20 mouse cellular contexts compared by ENCODE assay signal in the genomic region with DNA sequence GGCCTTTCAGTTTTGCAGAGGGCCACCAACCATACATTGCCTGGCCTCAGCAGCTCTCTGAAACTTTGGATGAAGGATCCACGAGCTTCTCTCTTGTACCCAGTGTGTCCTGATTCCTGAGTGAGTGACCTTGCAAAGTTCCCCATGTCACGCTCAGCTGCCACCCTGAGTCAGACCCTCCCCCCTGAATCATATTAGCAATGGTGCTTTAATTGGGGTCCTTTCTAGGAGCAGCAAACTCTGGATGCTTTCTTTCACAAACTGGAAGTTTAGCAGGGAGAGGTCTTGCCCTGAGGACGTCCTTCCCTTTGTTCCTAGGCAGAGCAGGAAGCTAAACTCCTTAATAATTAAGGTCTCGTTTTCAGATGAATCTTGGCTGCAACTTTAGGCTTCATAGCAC. TPM values are rescaled to one million over a fixed set of nuclear protein-coding genes. Genes with fewer than 3 reads are reported as not detected.
DNase-seq lines count a peak whose midpoint lies in the region.
"Had no signal": no experiment of that assay in that cellular context is flagged by ENCODE, and none has a peak within 500 bp of the region (broad histone marks: within the 10 kb centered on the region; RNA-seq: fewer than 3 reads in every experiment).

No protein-coding gene starts in this region.

- 34% methylated on average over 4 of the region's 4 CpGs for WGBS in forebrain, embryonic 10.5 days

- H3K4me3 ChIP-seq in forebrain, embryonic 10.5 days = no peak overlapping the region
- H3K4me3 ChIP-seq: embryonic facial prominence, embryonic 10.5 days; embryonic facial prominence, embryonic 12.5 days; forebrain, embryonic 12.5 days had no signal

- H3K27me3 ChIP-seq in forebrain, embryonic 10.5 days (ENCODE audit: poor library complexity, severe bottlenecking) = 0 out of 2 replicates have a peak, but pooled peaks cover 5% of the 10 kb centered on the region
- H3K27me3 ChIP-seq: CH12.LX; embryonic facial prominence, embryonic 12.5 days had no signal

- peaks cover 20% of the 10 kb centered on the region for H3K4me1 ChIP-seq in forebrain, embryonic 10.5 days
- H3K4me1 ChIP-seq: embryonic facial prominence, embryonic 12.5 days had no signal

- peak; percentile 76 for DNase-seq in heart, adult 11 months
- no peak for DNase-seq in heart, adult 8-10 months (ENCODE audit: low spot score)
- peak; percentile 60 for DNase-seq in ES-CJ7 (ENCODE audit: low read depth, low spot score)
- DNase-seq in ZHBTc4 (ENCODE audit: low read depth, low spot score) = peak; percentile 61
- DNase-seq in forebrain, embryonic 10.5 days (ENCODE audit: extremely low spot score, low spot score) = no peak
- no peak for DNase-seq in lung, postnatal 25 days (ENCODE audit: low spot score)
- DNase-seq: adrenal gland, adult 8-10 months; adrenal gland, postnatal 14 days; adrenal gland, postnatal 36 days; B cell, adult 2 months; cerebellum, adult 11-12 months; cerebellum, adult 2 months; cerebellum, adult 9-10 months; cerebellum, postnatal 10 days; cerebellum, postnatal 25 days had no signal

- H3K9me3 ChIP-seq in forebrain, embryonic 10.5 days = no peaks in the 10 kb centered on the region
- H3K9me3 ChIP-seq: embryonic facial prominence, embryonic 10.5 days; embryonic facial prominence, embryonic 12.5 days; forebrain, embryonic 12.5 days had no signal

- no peak overlapping the region for H3K27ac ChIP-seq in forebrain, embryonic 10.5 days
- H3K27ac ChIP-seq: embryonic facial prominence, embryonic 10.5 days; embryonic facial prominence, embryonic 12.5 days; forebrain, embryonic 12.5 days had no signal

- H3K36me3 ChIP-seq in forebrain, embryonic 10.5 days (replicated peaks) = no peaks in the 10 kb centered on the region
- H3K36me3 ChIP-seq: embryonic facial prominence, embryonic 10.5 days; embryonic facial prominence, embryonic 12.5 days; forebrain, embryonic 12.5 days had no signal

RNA-seq across cellular contexts. Expression of a gene that starts 22.8 kb away (rescaled TPM):
- 10 to 100 TPM; 11.3 to 17.8 (median 13.3) TPM for total RNA-seq in heart, adult 8-10 months (2022)
- 0.50 and 0.92 TPM in 2 replicates for polyA plus RNA-seq in forebrain, embryonic 10.5 days (2016; fragmentation: Nextera tagmentation; extraction: Ambion mirVana)
- total RNA-seq: MEL had no signal

Comparison
In these comparisons a context has a peak if more than half of its experiments do, and no peak if none do; other contexts are left out.
1. DNase-seq: peak in heart, adult 11 months (single experiment), ES-CJ7 (single experiment) and ZHBTc4 (single experiment); none in heart, adult 8-10 months (single experiment), forebrain, embryonic 10.5 days (single experiment) and lung, postnatal 25 days (single experiment).